Mouse (Mus musculus): ENCODE measurements around the gene Hcfc1r1. TPM values are rescaled to one million over a fixed set of nuclear protein-coding genes. Genes with fewer than 3 reads are reported as not detected.

Gene Hcfc1r1
- polyA plus RNA-seq, 1 experiment = not detected

- no peak within 1 kb of the TSS for H3K4me3 ChIP-seq (ENCODE audit: insufficient read depth, low read depth, low read length)
- no peak within 1 kb of the TSS for H3K27ac ChIP-seq (ENCODE audit: insufficient read depth, low read depth, low read length)
- WGBS = 84% methylated on average over 7 of the region's 7 CpGs
- no peak for TF ChIP-seq POLR2A (IDR thresholded peaks at IDR 0.05; ENCODE audit: insufficient read depth, low read depth, low read length)
- TF ChIP-seq CTCF (IDR thresholded peaks at IDR 0.05; ENCODE audit: insufficient read depth, low read depth, low read length) = no peak
- H3K4me1 ChIP-seq (ENCODE audit: control insufficient read depth, insufficient read depth, low read length) = peaks cover 6% of the 10 kb centered on the region; the same call in 1 of the 2 replicates
Observed at GRCm38 (mm10) chr17:23722376-23723125, 49.2 kb downstream of the Hcfc1r1 start, which contains the start of gene 1520401A03Rik. Gene 1520401A03Rik (minus strand): TSS chr17:23722783.

Other genes starting within 250 kb of the Hcfc1r1 start
- gene Vmn2r117, start 193.9 kb upstream of the Hcfc1r1 start, polyA plus RNA-seq (2012; ENCODE audit: insufficient read depth, insufficient read length, low replicate concordance, missing spikeins) = not detected in 2 replicates
- not detected in 2 replicates for gene Zfp213, start 109.4 kb upstream of the Hcfc1r1 start, polyA plus RNA-seq (2012; ENCODE audit: insufficient read depth, insufficient read length, low replicate concordance, missing spikeins)
- not detected in 2 replicates for gene Zfp13, start 74.1 kb upstream of the Hcfc1r1 start, polyA plus RNA-seq (2012; ENCODE audit: insufficient read depth, insufficient read length, low replicate concordance, missing spikeins)
- gene Zscan10, start 72.7 kb upstream of the Hcfc1r1 start, polyA plus RNA-seq (2012; ENCODE audit: insufficient read depth, insufficient read length, low replicate concordance, missing spikeins) = not detected in 2 replicates
- gene Mmp25, start 28.3 kb upstream of the Hcfc1r1 start, polyA plus RNA-seq (2012; ENCODE audit: insufficient read depth, insufficient read length, low replicate concordance, missing spikeins) = not detected in 2 replicates
- gene Bicdl2, start 13.1 kb upstream of the Hcfc1r1 start, polyA plus RNA-seq (2012; ENCODE audit: insufficient read depth, insufficient read length, low replicate concordance, missing spikeins) = not detected in 2 replicates
- not detected in 2 replicates for gene Thoc6, start 286 bp downstream of the Hcfc1r1 start, polyA plus RNA-seq (2012; ENCODE audit: insufficient read depth, insufficient read length, low replicate concordance, missing spikeins)
- gene Tnfrsf12a, start 3.9 kb downstream of the Hcfc1r1 start, polyA plus RNA-seq (2012; ENCODE audit: insufficient read depth, insufficient read length, low replicate concordance, missing spikeins) = not detected in 2 replicates
- gene Cldn6, start 5.7 kb downstream of the Hcfc1r1 start, polyA plus RNA-seq (2012; ENCODE audit: insufficient read depth, insufficient read length, low replicate concordance, missing spikeins) = not detected in 2 replicates
- gene Cldn9, start 10.4 kb downstream of the Hcfc1r1 start, polyA plus RNA-seq (2012; ENCODE audit: insufficient read depth, insufficient read length, low replicate concordance, missing spikeins) = not detected in 2 replicates
- not detected in 2 replicates for gene 1520401A03Rik, start 49.2 kb downstream of the Hcfc1r1 start, polyA plus RNA-seq (2012; ENCODE audit: insufficient read depth, insufficient read length, low replicate concordance, missing spikeins)
- gene Pkmyt1, start 52.7 kb downstream of the Hcfc1r1 start, polyA plus RNA-seq (2012; ENCODE audit: insufficient read depth, insufficient read length, low replicate concordance, missing spikeins) = not detected in 2 replicates
- gene Paqr4, start 67.3 kb downstream of the Hcfc1r1 start, polyA plus RNA-seq (2012; ENCODE audit: insufficient read depth, insufficient read length, low replicate concordance, missing spikeins) = not detected in 2 replicates
- not detected in 2 replicates for gene Kremen2, start 72.2 kb downstream of the Hcfc1r1 start, polyA plus RNA-seq (2012; ENCODE audit: insufficient read depth, insufficient read length, low replicate concordance, missing spikeins)
- not detected in 2 replicates for gene Flywch1, start 98.0 kb downstream of the Hcfc1r1 start, polyA plus RNA-seq (2012; ENCODE audit: insufficient read depth, insufficient read length, low replicate concordance, missing spikeins)
- gene Flywch2, start 112.5 kb downstream of the Hcfc1r1 start, polyA plus RNA-seq (2012; ENCODE audit: insufficient read depth, insufficient read length, low replicate concordance, missing spikeins) = not detected in 2 replicates
- 383 and 683 TPM in 2 replicates for gene Srrm2, start 116.9 kb downstream of the Hcfc1r1 start, polyA plus RNA-seq (2012; ENCODE audit: insufficient read depth, insufficient read length, low replicate concordance, missing spikeins)
- gene Elob, start 155.5 kb downstream of the Hcfc1r1 start, polyA plus RNA-seq (2012; ENCODE audit: insufficient read depth, insufficient read length, low replicate concordance, missing spikeins) = not detected in 2 replicates
- not detected in 2 replicates for gene Prss33, start 162.5 kb downstream of the Hcfc1r1 start, polyA plus RNA-seq (2012; ENCODE audit: insufficient read depth, insufficient read length, low replicate concordance, missing spikeins)
- gene Prss32, start 170.3 kb downstream of the Hcfc1r1 start, polyA plus RNA-seq (2012; ENCODE audit: insufficient read depth, insufficient read length, low replicate concordance, missing spikeins) = not detected in 2 replicates
- not detected in 2 replicates for gene Prss41, start 170.6 kb downstream of the Hcfc1r1 start, polyA plus RNA-seq (2012; ENCODE audit: insufficient read depth, insufficient read length, low replicate concordance, missing spikeins)
- not detected in 2 replicates for gene Prss21, start 194.5 kb downstream of the Hcfc1r1 start, polyA plus RNA-seq (2012; ENCODE audit: insufficient read depth, insufficient read length, low replicate concordance, missing spikeins)
- gene Dcpp1, start 207.3 kb downstream of the Hcfc1r1 start, polyA plus RNA-seq (2012; ENCODE audit: insufficient read depth, insufficient read length, low replicate concordance, missing spikeins) = not detected in 2 replicates
- not detected in 2 replicates for gene Dcpp2, start 207.3 kb downstream of the Hcfc1r1 start, polyA plus RNA-seq (2012; ENCODE audit: insufficient read depth, insufficient read length, low replicate concordance, missing spikeins)
- gene Dcpp3, start 243.9 kb downstream of the Hcfc1r1 start, polyA plus RNA-seq (2012; ENCODE audit: insufficient read depth, insufficient read length, low replicate concordance, missing spikeins) = not detected in 2 replicates

Data from olfactory bulb, adult 2 months (tissue).